In genomic region chr10:83757343-83757962, GRCm38 (mm10) we compare ENCODE assay signal across 15 mouse cellular contexts. TPM values are rescaled to one million over a fixed set of nuclear protein-coding genes. Genes with fewer than 3 reads are reported as not detected.
DNase-seq lines count a peak whose midpoint lies in the region; ATAC-seq and TF ChIP-seq lines count a peak whose summit lies in the region.
"Had no signal": no experiment of that assay in that cellular context is flagged by ENCODE, and none has a peak within 500 bp of the region (broad histone marks: within the 10 kb centered on the region; RNA-seq: fewer than 3 reads in every experiment).

No protein-coding gene starts in this region.

- DNase-seq in embryonic facial prominence, embryonic 14.5 days (ENCODE audit: low spot score): peak; percentile 50
- DNase-seq in embryonic facial prominence, embryonic 10.5 days (ENCODE audit: low spot score): no peak
- peak; percentile 49 for DNase-seq in kidney, postnatal 10 days
- no peak for DNase-seq in kidney, adult 2 months
- DNase-seq in NIH3T3 (ENCODE audit: low read depth): peak; percentile 67
- DNase-seq in heart, postnatal 36 days: peak; percentile 14 to 24
- DNase-seq in retina, postnatal 1 day: no peak
- DNase-seq: gastrocnemius, postnatal 36 days; spleen, adult 18-20 months; thymus, postnatal 36 days had no signal

- H3K9me3 ChIP-seq in embryonic facial prominence, embryonic 14.5 days (ENCODE audit: control insufficient read depth, low read length): no peaks in the 10 kb centered on the region
- H3K9me3 ChIP-seq in embryonic facial prominence, embryonic 10.5 days: no peaks in the 10 kb centered on the region
- H3K9me3 ChIP-seq: hindbrain, embryonic 12.5 days; neural tube, embryonic 13.5 days had no signal

- H3K9ac ChIP-seq in embryonic facial prominence, embryonic 14.5 days (ENCODE audit: low read depth, low read length): no peak overlapping the region
- H3K9ac ChIP-seq: hindbrain, embryonic 12.5 days; neural tube, embryonic 13.5 days had no signal

- no peaks in the 10 kb centered on the region for H3K36me3 ChIP-seq in embryonic facial prominence, embryonic 14.5 days (ENCODE audit: control insufficient read depth, insufficient read depth, low read length)
- H3K36me3 ChIP-seq in embryonic facial prominence, embryonic 10.5 days (replicated peaks): peaks cover 2% of the 10 kb centered on the region; the same call in 1 of the 2 replicates
- H3K36me3 ChIP-seq in kidney, adult 2 months (ENCODE audit: control insufficient read depth, insufficient read depth, low read length): no peaks in the 10 kb centered on the region
- H3K36me3 ChIP-seq: neural tube, embryonic 13.5 days had no signal

- no peak for ATAC-seq in embryonic facial prominence, embryonic 14.5 days (ENCODE audit: low read depth)
- ATAC-seq: intestine, embryonic 16.5 days had no signal

- TF ChIP-seq CTCF in kidney, adult 2 months (conservative IDR thresholded peaks at IDR 0.05; ENCODE audit: insufficient read depth, insufficient read length, low read depth, low read length): no peak

- H3K27ac ChIP-seq in embryonic facial prominence, embryonic 14.5 days (replicated peaks; ENCODE audit: low read depth, low read length): no peak overlapping the region
- H3K27ac ChIP-seq in embryonic facial prominence, embryonic 10.5 days (replicated peaks): no peak overlapping the region
- no peak overlapping the region for H3K27ac ChIP-seq in kidney, adult 2 months (ENCODE audit: insufficient read depth, low read depth, low read length)
- H3K27ac ChIP-seq: hindbrain, embryonic 12.5 days; neural tube, embryonic 13.5 days had no signal

- no peak overlapping the region for H3K4me3 ChIP-seq in embryonic facial prominence, embryonic 14.5 days (ENCODE audit: low read depth, low read length)
- H3K4me3 ChIP-seq in embryonic facial prominence, embryonic 10.5 days: no peak overlapping the region
- H3K4me3 ChIP-seq in kidney, adult 2 months (ENCODE audit: insufficient read depth, low read depth, low read length): no peak overlapping the region
- H3K4me3 ChIP-seq: hindbrain, embryonic 12.5 days; neural tube, embryonic 13.5 days had no signal

- TF ChIP-seq POLR2A in kidney, adult 2 months (IDR thresholded peaks at IDR 0.05; ENCODE audit: low read depth, low read length): no peak

- WGBS in embryonic facial prominence, embryonic 14.5 days: 76% methylated on average over 17 of the region's 17 CpGs
- 89% methylated on average over 17 of the region's 17 CpGs for WGBS in embryonic facial prominence, embryonic 10.5 days
- 53% methylated on average over 17 of the region's 17 CpGs for WGBS in kidney, adult 2 months

- no peaks in the 10 kb centered on the region for H3K27me3 ChIP-seq in embryonic facial prominence, embryonic 14.5 days (replicated peaks; ENCODE audit: control insufficient read depth, insufficient read depth, low read length)
- no peaks in the 10 kb centered on the region for H3K27me3 ChIP-seq in embryonic facial prominence, embryonic 10.5 days (replicated peaks; ENCODE audit: low read depth, poor library complexity, severe bottlenecking)
- H3K27me3 ChIP-seq in kidney, adult 2 months (replicated peaks; ENCODE audit: control insufficient read depth, insufficient read depth, low read length): no peaks in the 10 kb centered on the region
- H3K27me3 ChIP-seq: hindbrain, embryonic 12.5 days; neural tube, embryonic 13.5 days had no signal

- H3K4me1 ChIP-seq in embryonic facial prominence, embryonic 14.5 days (ENCODE audit: control insufficient read depth, insufficient read depth, low read length): no peaks in the 10 kb centered on the region
- peaks cover 5% of the 10 kb centered on the region; the same call in 1 of the 2 replicates for H3K4me1 ChIP-seq in embryonic facial prominence, embryonic 10.5 days
- H3K4me1 ChIP-seq in kidney, adult 2 months (ENCODE audit: control insufficient read depth, insufficient read depth, low read length): no peaks in the 10 kb centered on the region

- intact Hi-C loops in heart, postnatal 36 days (cut with DNase I): no loop called here

- no peak overlapping the region for H3K4me2 ChIP-seq in embryonic facial prominence, embryonic 14.5 days (ENCODE audit: low read depth, low read length)
- H3K4me2 ChIP-seq: hindbrain, embryonic 12.5 days; neural tube, embryonic 13.5 days had no signal

RNA-seq across cellular contexts. Expression of gene 1500009L16Rik, which starts 34.8 kb away (rescaled TPM):
- polyA plus RNA-seq in embryonic facial prominence, embryonic 14.5 days (2014; fragmentation: Nextera tagmentation; extraction: Ambion mirVana): 22.7 and 25.8 TPM in 2 replicates
- polyA plus RNA-seq in embryonic facial prominence, embryonic 10.5 days (2016; fragmentation: Nextera tagmentation; extraction: Ambion mirVana): 44.6 and 46.0 TPM in 2 replicates
- 1.2 and 1.3 TPM in 2 replicates for polyA plus RNA-seq in kidney, adult 2 months (2012; rRNA removed)
- total RNA-seq in heart, postnatal 36 days (2021): 1 to 10 TPM; 4.5 to 7.9 TPM
- total RNA-seq: liver, adult 2 months; MEL had no signal
- polyA plus RNA-seq: liver, adult 2 months had no signal

Comparison
In these comparisons a context has a peak if more than half of its experiments do, and no peak if none do; other contexts are left out.
1. DNase-seq: peak in embryonic facial prominence, embryonic 14.5 days (single experiment), kidney, postnatal 10 days (single experiment), NIH3T3 (single experiment) and heart, postnatal 36 days (2 of 2); none in embryonic facial prominence, embryonic 10.5 days (single experiment), kidney, adult 2 months (single experiment) and retina, postnatal 1 day (single experiment).
2. RNA of gene 1500009L16Rik, which starts 34.8 kb away (polyA plus RNA-seq): 44.6 to 46.0 TPM in embryonic facial prominence, embryonic 10.5 days and 22.7 to 25.8 TPM in embryonic facial prominence, embryonic 14.5 days; 1.2 to 1.3 TPM in kidney, adult 2 months; every median in the first group is over 10 times any median in the second.